Mouse (Mus musculus): ENCODE data around the gene Kcnma1.

DNA sequence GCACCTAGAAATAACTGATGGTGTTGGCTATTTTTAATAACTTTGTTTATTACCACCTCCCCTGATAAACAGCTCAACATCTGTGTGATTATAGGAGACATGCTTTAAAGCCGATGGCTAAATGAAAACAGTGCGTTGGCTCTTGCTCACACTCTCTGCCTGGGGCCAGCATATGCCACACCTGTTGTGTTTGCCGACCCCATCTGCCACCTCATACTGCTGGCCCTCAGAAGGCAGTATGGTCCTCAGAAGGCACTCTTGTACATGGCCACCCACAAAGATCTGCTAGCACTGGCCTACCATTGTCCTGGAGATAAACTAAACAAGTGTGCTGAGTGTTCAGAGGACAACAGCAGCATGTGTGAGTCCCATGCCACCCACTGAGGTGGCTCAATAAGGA is 118.3 kb downstream of the Kcnma1 start:
- no peak for TF ChIP-seq POLR2A (IDR thresholded peaks at IDR 0.05; ENCODE audit: extremely low read depth, insufficient read depth, low read length)
- no peak for TF ChIP-seq CTCF (IDR thresholded peaks at IDR 0.05; ENCODE audit: low read depth, low read length)

Data from liver, adult 2 months (tissue).